Mouse (Mus musculus) embryonic facial prominence, embryonic 15.5 days (tissue): ENCODE results near the gene Zkscan14. TPM values are rescaled to one million over a fixed set of nuclear protein-coding genes. Genes with fewer than 3 reads are reported as not detected.
A peak's percentile ranks its signal among the peaks of the same experiment; 100 is the strongest.
"Not testable (repeated sequence)": the region's sequence is repeated elsewhere in the genome, so short reads cannot be mapped to it uniquely, and the experiment has no call there.

Source experiments
- ATAC-seq: fragments of 200-750 bp; cut with Nextera tagmentation; 2 replicates; pipeline ENCODE4 v1.8.0; 2017; ENCODE audit warnings: low read depth, moderate TSS enrichment; ENCODE audit not compliant: insufficient number of reproducible peaks, low FRiP score, low TSS enrichment
- H3K27ac ChIP-seq: fragments of 300-500 bp; sonication (generic); replicated peaks from 2 replicates; pipeline ENCODE4 v1.5.1; 2015; ENCODE audit warnings: mild to moderate bottlenecking, inconsistent platforms
- H3K27me3 ChIP-seq: fragments of 300-500 bp; sonication (generic); 2 replicates; pipeline ENCODE4 v1.6.1; 2015; ENCODE audit warnings: inconsistent platforms
- H3K36me3 ChIP-seq: fragments of 300-500 bp; sonication (generic); 2 replicates; pipeline ENCODE4 v1.6.1; 2015; ENCODE audit warnings: mild to moderate bottlenecking, inconsistent platforms
- H3K4me1 ChIP-seq: fragments of 300-500 bp; sonication (generic); 2 replicates; pipeline ENCODE4 v1.6.1; 2015; ENCODE audit warnings: inconsistent platforms
- H3K4me2 ChIP-seq: fragments of 300-500 bp; sonication (generic); replicated peaks from 2 replicates; pipeline ENCODE4 v1.6.1; 2015; ENCODE audit warnings: mild to moderate bottlenecking, inconsistent platforms
- H3K4me3 ChIP-seq: fragments of 300-500 bp; sonication (generic); replicated peaks from 2 replicates; pipeline ENCODE4 v1.5.1; 2015; ENCODE audit warnings: mild to moderate bottlenecking, inconsistent platforms
- H3K9ac ChIP-seq: fragments of 300-500 bp; sonication (generic); 2 replicates; pipeline ENCODE4 v1.6.1; 2015; ENCODE audit warnings: inconsistent platforms
- H3K9me3 ChIP-seq: fragments of 300-500 bp; sonication (generic); replicated peaks from 2 replicates; pipeline ENCODE4 v1.6.1; 2016; ENCODE audit warnings: inconsistent platforms
- WGBS: fragments of 180-500 bp; shearing (Covaris S2); methylation state at CpG from one replicate; pipeline ENCODE4 v1.1.7; 2015; 5-methylcytosine and 5-hydroxymethylcytosine counted together
- polyA plus RNA-seq: library from polyadenylated mRNA; unstranded; fragments of >200 nt; fragmentation: Nextera tagmentation; extraction: Ambion mirVana; gene quantifications from 2 replicates; pipeline ENCODE4 v1.2.1, GENCODE M21; 2015

Gene Zkscan14
- polyA plus RNA-seq, 1 experiment from 2014 or later: 11.8 TPM

- no peaks in the 10 kb centered on the region for H3K27me3 ChIP-seq
- no peak for ATAC-seq
- H3K36me3 ChIP-seq: peaks cover 58% of the 10 kb centered on the region
- no peak overlapping the region for H3K27ac ChIP-seq
- no peak overlapping the region for H3K4me3 ChIP-seq
- 94% methylated on average over 20 of the region's 20 CpGs for WGBS
- H3K9me3 ChIP-seq: no peaks in the 10 kb centered on the region
- H3K9ac ChIP-seq: no peak overlapping the region
- H3K4me2 ChIP-seq: no peak overlapping the region
- no peaks in the 10 kb centered on the region for H3K4me1 ChIP-seq
Observed at GRCm38 (mm10) chr5:145218671-145219070, 17.0 kb upstream of the Zkscan14 start.

DNA sequence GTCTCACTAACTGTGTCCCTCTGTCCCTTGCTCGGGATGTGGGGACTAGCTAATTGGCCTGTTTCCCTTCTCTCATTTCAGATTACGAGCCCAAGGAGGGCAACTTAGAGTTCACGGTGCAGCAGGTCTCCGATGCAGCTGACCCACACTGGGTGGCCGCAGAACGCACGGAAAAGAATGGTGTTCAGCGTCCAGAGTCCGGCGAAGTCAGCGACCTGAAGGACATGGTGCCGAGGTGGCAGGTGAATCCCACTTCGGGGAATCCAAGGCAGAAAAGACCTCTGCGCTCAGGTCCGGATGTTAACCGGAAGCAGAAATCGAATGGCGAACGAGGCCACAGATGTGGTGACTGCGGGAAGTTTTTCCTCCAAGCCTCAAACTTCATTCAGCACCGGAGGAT lies 16.5 kb upstream of the Zkscan14 start:
- Histone ChIP-seq H3K4me3 (no peak overlapping the region), H3K9me3 (no peaks in the 10 kb centered on the region), H3K27ac (no peak overlapping the region), H3K4me2 (no peak overlapping the region), H3K9ac (no peak overlapping the region), H3K4me1 (no peaks in the 10 kb centered on the region), H3K36me3 (peaks cover 63% of the 10 kb centered on the region), H3K27me3 (no peaks in the 10 kb centered on the region)
- WGBS: 94% methylated on average over 21 of the region's 21 CpGs
- no peak for ATAC-seq

GRCm38 (mm10) chr5:145217746-145218145 lies 16.1 kb upstream of the Zkscan14 start:
- no peak overlapping the region for H3K9ac ChIP-seq
- ATAC-seq: no peak
- no peak overlapping the region for H3K27ac ChIP-seq
- H3K4me2 ChIP-seq: no peak overlapping the region
- H3K36me3 ChIP-seq: peaks cover 67% of the 10 kb centered on the region
- WGBS: 91% methylated on average over 6 of the region's 6 CpGs
- no peak overlapping the region for H3K4me3 ChIP-seq
- no peaks in the 10 kb centered on the region for H3K4me1 ChIP-seq
- H3K27me3 ChIP-seq: no peaks in the 10 kb centered on the region
- H3K9me3 ChIP-seq: no peaks in the 10 kb centered on the region

DNA sequence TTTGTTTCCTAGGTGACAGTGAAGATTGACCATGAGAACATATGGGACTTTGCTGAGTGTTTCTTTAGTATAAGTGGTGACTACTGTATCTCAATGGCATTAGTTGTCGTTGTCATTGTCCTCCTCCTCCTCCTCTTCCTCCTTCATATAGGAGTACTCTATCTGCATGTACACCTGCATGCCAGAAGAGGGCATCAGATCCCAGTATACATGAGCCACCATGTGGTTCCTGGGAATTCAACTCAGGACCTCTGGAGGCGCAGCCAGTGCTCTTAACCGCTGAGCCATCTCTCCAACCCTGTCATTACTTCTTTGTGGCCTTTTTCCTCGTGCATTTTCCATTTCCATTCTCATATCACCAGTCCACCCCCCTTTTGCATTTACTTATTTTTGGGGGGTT lies 13.0 kb upstream of the Zkscan14 start:
- WGBS: 54% methylated on average over 4 of the region's 4 CpGs
- Histone ChIP-seq H3K27ac (no peak overlapping the region), H3K36me3 (peaks cover 74% of the 10 kb centered on the region), H3K4me1 (no peaks in the 10 kb centered on the region), H3K27me3 (no peaks in the 10 kb centered on the region), H3K4me3 (no peak overlapping the region), H3K9me3 (no peaks in the 10 kb centered on the region), H3K4me2 (no peak overlapping the region), H3K9ac (no peak overlapping the region)
- ATAC-seq: no peak

- Histone ChIP-seq H3K4me3 (no peak overlapping the region), H3K4me2 (no peak overlapping the region), H3K9ac (no peak overlapping the region), H3K4me1 (no peaks in the 10 kb centered on the region), H3K27ac (no peak overlapping the region), H3K9me3 (no peaks in the 10 kb centered on the region), H3K36me3 (peaks cover 74% of the 10 kb centered on the region), H3K27me3 (no peaks in the 10 kb centered on the region)
- 91% methylated on average over 3 of the region's 3 CpGs for WGBS
- no peak for ATAC-seq
Observed at GRCm38 (mm10) chr5:145213505-145213904, 11.8 kb upstream of the Zkscan14 start.

GRCm38 (mm10) chr5:145212216-145212615 lies 10.5 kb upstream of the Zkscan14 start:
- no peak overlapping the region for H3K4me2 ChIP-seq
- peaks cover 69% of the 10 kb centered on the region for H3K36me3 ChIP-seq
- no peak overlapping the region for H3K27ac ChIP-seq
- no peaks in the 10 kb centered on the region for H3K27me3 ChIP-seq
- no peak for ATAC-seq
- no peaks in the 10 kb centered on the region for H3K9me3 ChIP-seq
- H3K4me3 ChIP-seq: no peak overlapping the region
- H3K9ac ChIP-seq: no peak overlapping the region
- no peaks in the 10 kb centered on the region for H3K4me1 ChIP-seq
- 92% methylated on average over 4 of the region's 4 CpGs for WGBS

- Histone ChIP-seq H3K4me3 (no peak overlapping the region), H3K4me2 (no peak overlapping the region), H3K36me3 (peaks cover 69% of the 10 kb centered on the region), H3K9me3 (no peaks in the 10 kb centered on the region), H3K27ac (no peak overlapping the region), H3K27me3 (no peaks in the 10 kb centered on the region), H3K4me1 (no peaks in the 10 kb centered on the region), H3K9ac (no peak overlapping the region)
- ATAC-seq: no peak
- 92% methylated on average over 4 of the region's 4 CpGs for WGBS
Observed at GRCm38 (mm10) chr5:145211340-145211739, 9.7 kb upstream of the Zkscan14 start.

DNA sequence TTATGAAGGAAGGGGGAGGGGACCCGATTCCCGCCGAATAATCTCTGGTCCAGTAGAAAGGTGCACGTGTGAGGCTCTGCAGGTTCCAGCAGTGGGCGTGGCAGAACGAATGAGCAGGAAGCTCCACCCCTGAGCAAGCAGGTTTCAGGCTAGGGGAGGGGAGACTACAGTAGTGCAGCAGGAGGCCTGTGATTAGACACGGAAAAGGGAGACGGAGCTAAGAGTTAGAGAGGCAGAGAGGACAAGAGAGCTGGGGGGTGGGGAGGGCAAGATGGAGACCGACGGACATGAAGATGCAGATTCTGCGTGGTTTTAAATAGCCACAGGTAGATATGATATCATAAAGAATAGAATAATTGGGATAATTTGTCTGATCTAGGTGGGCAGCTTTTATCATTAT lies 6.7 kb upstream of the Zkscan14 start:
- peaks cover 50% of the 10 kb centered on the region for H3K36me3 ChIP-seq
- WGBS: 34% methylated on average over 11 of the region's 11 CpGs

DNA sequence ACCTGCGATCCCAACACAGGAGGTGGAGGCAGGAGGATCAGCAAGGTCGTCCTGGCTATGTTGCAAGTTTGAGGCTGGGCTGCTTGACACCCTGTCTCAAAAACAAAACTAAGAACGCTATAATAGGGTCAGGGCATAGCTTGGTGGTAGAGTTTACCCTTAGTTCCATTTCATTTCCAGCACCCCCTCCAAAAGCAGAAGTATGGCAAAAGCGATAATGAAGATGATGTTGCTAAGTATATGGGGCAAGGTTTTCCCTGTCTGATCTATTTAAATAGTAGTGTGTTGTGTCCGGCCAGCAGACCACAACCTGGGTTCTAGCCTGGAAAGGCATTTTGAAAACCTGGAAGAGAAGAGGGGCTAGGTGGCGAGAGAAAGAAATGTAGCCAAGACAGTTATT lies 6.3 kb upstream of the Zkscan14 start:
- Histone ChIP-seq H3K27me3 (no peaks in the 10 kb centered on the region), H3K4me1 (peaks cover 10% of the 10 kb centered on the region), H3K9me3 (no peaks in the 10 kb centered on the region), H3K4me3 (no peak overlapping the region), H3K9ac (no peak overlapping the region), H3K4me2 (no peak overlapping the region), H3K27ac (no peak overlapping the region), H3K36me3 (peaks cover 46% of the 10 kb centered on the region)
- 84% methylated on average over 6 of the region's 6 CpGs for WGBS
- ATAC-seq: no peak

More for the DNA sequence above, 6.7 kb upstream of the Zkscan14 start:
- H3K27me3 ChIP-seq, H3K4me2 ChIP-seq, H3K27ac ChIP-seq, H3K9ac ChIP-seq, H3K9me3 ChIP-seq, H3K4me3 ChIP-seq, ATAC-seq: not testable (repeated sequence)
- H3K4me1 ChIP-seq: peaks cover 10% of the 10 kb centered on the region

DNA sequence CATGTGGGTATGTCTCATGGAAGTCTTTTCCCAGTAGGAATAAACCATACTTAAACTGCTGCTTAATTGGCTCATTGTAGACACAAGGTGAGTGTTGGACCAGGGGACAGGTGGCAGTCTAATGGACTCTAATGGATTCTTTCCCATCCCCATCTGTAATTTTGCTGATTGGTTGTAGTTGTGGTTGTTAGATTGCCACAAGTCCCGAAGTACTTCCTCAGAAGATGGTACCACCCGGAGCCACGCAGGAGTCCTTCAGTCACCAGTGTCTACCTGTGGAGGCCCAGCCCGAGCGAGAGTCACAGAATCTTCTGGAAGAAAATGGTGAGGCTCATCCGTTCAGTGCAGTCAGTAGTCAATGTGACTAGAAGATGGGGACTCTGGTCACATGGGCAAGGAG lies 5.7 kb upstream of the Zkscan14 start:
- Histone ChIP-seq H3K4me3 (no peak overlapping the region), H3K9ac (no peak overlapping the region), H3K4me1 (peaks cover 10% of the 10 kb centered on the region), H3K4me2 (no peak overlapping the region), H3K27ac (no peak overlapping the region), H3K36me3 (peaks cover 41% of the 10 kb centered on the region), H3K27me3 (no peaks in the 10 kb centered on the region), H3K9me3 (no peaks in the 10 kb centered on the region)
- 95% methylated on average over 6 of the region's 6 CpGs for WGBS
- no peak for ATAC-seq

DNA sequence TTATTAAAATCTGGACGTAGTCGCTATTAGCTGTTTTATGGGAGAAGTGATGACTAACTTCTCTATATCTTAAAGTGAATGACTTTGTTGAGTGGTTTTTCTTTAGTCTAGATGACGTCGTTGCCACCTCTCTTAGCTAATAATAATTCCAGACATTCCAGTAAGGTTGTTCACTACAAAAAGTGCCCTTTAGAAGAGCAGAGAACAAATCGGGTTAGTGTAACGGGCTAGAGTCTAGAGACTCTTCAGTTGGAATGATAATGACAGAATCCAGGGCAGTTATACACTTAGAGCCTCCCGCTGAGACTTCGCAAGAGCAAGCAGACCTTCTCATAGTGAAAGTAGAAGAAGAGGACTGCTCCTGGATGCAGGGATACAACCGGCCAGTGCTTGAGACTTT lies 3.4 kb upstream of the Zkscan14 start:
- ATAC-seq: no peak
- WGBS: 24% methylated on average over 9 of the region's 9 CpGs
- H3K27ac ChIP-seq: no peak overlapping the region

GRCm38 (mm10) chr5:145203936-145204691 lies 2.4 kb upstream of the Zkscan14 start, which contains the start of gene Zkscan5:
Gene Zkscan5 (plus strand): TSS chr5:145204562.
- H3K36me3 ChIP-seq: peaks cover 8% of the 10 kb centered on the region; the same call in 1 of the 2 replicates
- peak within 1 kb of the TSS; percentile 67 for H3K4me2 ChIP-seq
- peaks cover 29% of the 10 kb centered on the region for H3K4me1 ChIP-seq
- peak within 1 kb of the TSS; percentile 66 for H3K4me3 ChIP-seq
- H3K27ac ChIP-seq: peak within 1 kb of the TSS; percentile 94
- no peaks in the 10 kb centered on the region for H3K9me3 ChIP-seq
- H3K9ac ChIP-seq: peak within 1 kb of the TSS; percentile 54
- under 1% methylated on average over 22 of the region's 22 CpGs for WGBS
- no peaks in the 10 kb centered on the region for H3K27me3 ChIP-seq
- ATAC-seq: peak; percentile 98

More for the DNA sequence above, 3.4 kb upstream of the Zkscan14 start:
- Histone ChIP-seq H3K27me3 (no peaks in the 10 kb centered on the region), H3K9ac (0 out of 2 replicates have a peak overlapping the region, but pooled peaks have one; percentile 19), H3K9me3 (no peaks in the 10 kb centered on the region), H3K4me1 (peaks cover 24% of the 10 kb centered on the region), H3K36me3 (peaks cover 17% of the 10 kb centered on the region), H3K4me2 (peak overlapping the region; percentile 67), H3K4me3 (peak overlapping the region; percentile 66)
